ENCODE assay signal across 8 mouse cellular contexts in the genomic region with DNA sequence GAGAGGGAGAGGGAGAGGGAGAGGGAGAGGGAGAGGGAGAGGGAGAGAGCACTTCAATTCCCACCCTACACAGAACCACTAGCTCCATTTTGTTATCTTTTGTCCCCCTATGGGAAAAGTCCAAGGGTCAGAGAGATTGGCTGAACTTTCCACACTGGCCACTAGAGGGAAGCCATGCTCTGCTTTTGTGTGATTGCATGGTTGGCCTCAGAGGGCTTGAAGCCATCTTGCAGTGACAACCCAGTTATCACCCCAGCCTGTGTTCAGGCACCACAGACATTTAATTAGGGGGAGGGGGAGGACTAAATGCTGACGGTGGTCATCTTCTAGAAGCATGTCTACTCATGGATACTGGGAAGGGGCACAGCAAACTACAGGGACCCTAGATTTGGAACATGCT.
DNase-seq lines count a peak whose midpoint lies in the region; ATAC-seq and TF ChIP-seq lines count a peak whose summit lies in the region.

No protein-coding gene starts in this region.

- no peaks in the 10 kb centered on the region for H3K36me3 ChIP-seq in lung, embryonic 16.5 days (ENCODE audit: control insufficient read depth, insufficient read depth, low read length)
- H3K36me3 ChIP-seq in neural tube, embryonic 15.5 days, result no peaks in the 10 kb centered on the region
- no peaks in the 10 kb centered on the region for H3K36me3 ChIP-seq in testis, adult 2 months (ENCODE audit: control insufficient read depth, insufficient read depth, low read length)

- H3K27ac ChIP-seq in lung, embryonic 16.5 days (ENCODE audit: low read length), result no peak overlapping the region
- H3K27ac ChIP-seq in neural tube, embryonic 15.5 days (replicated peaks), result no peak overlapping the region
- H3K27ac ChIP-seq in testis, adult 2 months (ENCODE audit: control insufficient read depth, insufficient read depth, low read depth, low read length), result no peak overlapping the region

- H3K4me3 ChIP-seq in lung, embryonic 16.5 days (ENCODE audit: low read length), result no peak overlapping the region
- H3K4me3 ChIP-seq in neural tube, embryonic 15.5 days (replicated peaks), result no peak overlapping the region
- no peak overlapping the region for H3K4me3 ChIP-seq in testis, adult 2 months (ENCODE audit: control insufficient read depth, low read depth, low read length)

- H3K9ac ChIP-seq in lung, embryonic 16.5 days (ENCODE audit: low read length), result no peak overlapping the region
- no peak overlapping the region for H3K9ac ChIP-seq in neural tube, embryonic 15.5 days (replicated peaks)

- no peak for TF ChIP-seq POLR2A in testis, adult 2 months (IDR thresholded peaks at IDR 0.05; ENCODE audit: control insufficient read depth, low read depth, low read length)

- 4% methylated on average over 1 of the region's 1 CpGs for WGBS in lung, embryonic 16.5 days
- 3% methylated on average over 1 of the region's 1 CpGs for WGBS in neural tube, embryonic 15.5 days

- H3K27me3 ChIP-seq in lung, embryonic 16.5 days (ENCODE audit: control insufficient read depth, insufficient read depth, low read depth, low read length), result no peaks in the 10 kb centered on the region
- H3K27me3 ChIP-seq in neural tube, embryonic 15.5 days (replicated peaks), result no peaks in the 10 kb centered on the region
- H3K27me3 ChIP-seq in testis, adult 2 months (ENCODE audit: control insufficient read depth, insufficient read depth, low read length), result no peaks in the 10 kb centered on the region

- peak; percentile 83 for DNase-seq in ES-CJ7 (ENCODE audit: low read depth, low spot score)
- DNase-seq in brain, adult 2 months (ENCODE audit: low read depth, low spot score), result peak; percentile 86
- peak; percentile 46 to 85 for DNase-seq in layer of hippocampus, adult 18-20 months (ENCODE audit: low spot score in 2 of 2)

- 0 out of 2 replicates have a peak, but pooled peaks cover 3% of the 10 kb centered on the region for H3K9me3 ChIP-seq in lung, embryonic 16.5 days (ENCODE audit: control insufficient read depth, low read length)
- no peaks in the 10 kb centered on the region for H3K9me3 ChIP-seq in neural tube, embryonic 15.5 days (replicated peaks)

- peak; percentile 72 for ATAC-seq in erythroid progenitor cell, adult 5-6 weeks (replicated peaks; ENCODE audit: low FRiP score, poor library complexity, severe bottlenecking)
- peak; percentile 89 to 94 for ATAC-seq in hematopoietic stem cell, adult 5-6 weeks (replicated peaks in 1 of 2; ENCODE audit: insufficient read depth in 1 of 2, low FRiP score in 2 of 2, low TSS enrichment in 1 of 2, low read depth in 1 of 2, poor library complexity in 2 of 2, severe bottlenecking in 2 of 2)
- peak; percentile 78 for ATAC-seq in lung, embryonic 16.5 days (ENCODE audit: low read depth)
- ATAC-seq in neural tube, embryonic 15.5 days (ENCODE audit: low FRiP score), result peak; percentile 55; the same call in 1 of the 2 replicates

- H3K4me1 ChIP-seq in lung, embryonic 16.5 days (replicated peaks; ENCODE audit: control insufficient read depth, insufficient read depth, low read length), result no peaks in the 10 kb centered on the region
- H3K4me1 ChIP-seq in neural tube, embryonic 15.5 days, result no peaks in the 10 kb centered on the region
- no peaks in the 10 kb centered on the region for H3K4me1 ChIP-seq in testis, adult 2 months (ENCODE audit: control insufficient read depth, insufficient read depth, low read length)

- no peak overlapping the region for H3K4me2 ChIP-seq in lung, embryonic 16.5 days (ENCODE audit: low read depth, low read length)
- no peak overlapping the region for H3K4me2 ChIP-seq in neural tube, embryonic 15.5 days

- TF ChIP-seq CTCF in testis, adult 2 months (IDR thresholded peaks at IDR 0.05; ENCODE audit: control insufficient read depth, insufficient read depth, insufficient replicate concordance, low read depth, low read length), result peak; percentile 75; the same call in 1 of the 2 replicates
